Mouse (Mus musculus): ENCODE measurements at regions not wholly inside any gene's neighbourhood (a gene's known extent, or its start where the extent isn't known, plus 50 kb on each side); places are given as distances from the start of the nearest gene placed in this dataset.

DNA sequence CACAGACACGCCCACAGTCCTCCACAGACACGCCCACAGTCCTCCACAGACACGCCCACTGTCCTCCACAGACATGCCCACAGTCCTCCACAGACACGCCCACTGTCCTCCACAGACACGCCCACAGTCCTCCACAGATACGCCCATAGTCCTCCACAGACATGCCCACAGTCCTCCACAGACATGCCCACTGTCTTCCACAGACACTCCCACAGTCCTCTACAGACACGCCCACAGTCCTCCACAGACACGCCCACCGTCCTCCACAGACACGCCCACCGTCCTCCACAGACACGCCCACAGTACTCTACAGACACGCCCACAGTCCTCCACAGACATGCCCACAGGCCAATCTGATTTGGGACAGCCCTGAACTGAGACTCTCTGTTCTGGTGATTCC, 187.6 kb upstream of the Ajap1 start:
- TF ChIP-seq EP300 (IDR thresholded peaks at IDR 0.05; ENCODE audit: insufficient read depth, low read depth, low read length) (no peak), CTCF (IDR thresholded peaks at IDR 0.05) (no peak), POLR2A (IDR thresholded peaks at IDR 0.05; ENCODE audit: insufficient read depth, low read depth, low read length) (no peak)
